Mouse (Mus musculus) E14TG2a.4 (cell line): ENCODE measurements around the gene Cyp4a32.
"Not testable (repeated sequence)": the region's sequence is repeated elsewhere in the genome, so short reads cannot be mapped to it uniquely, and the experiment has no call there.

Experiments
- CTCF ChIP-seq: conservative IDR thresholded peaks from 2 replicates; pipeline ENCODE4 v1.5.1; 2014; ENCODE audit warnings: low read length
- NANOG ChIP-seq: IDR thresholded peaks from 2 replicates; pipeline ENCODE4 v1.6.1; 2014; ENCODE audit warnings: borderline replicate concordance, low read length, mixed read lengths
- POU5F1 ChIP-seq: IDR thresholded peaks from 2 replicates; pipeline ENCODE4 v1.6.1; 2014; ENCODE audit warnings: low read length, borderline replicate concordance

DNA sequence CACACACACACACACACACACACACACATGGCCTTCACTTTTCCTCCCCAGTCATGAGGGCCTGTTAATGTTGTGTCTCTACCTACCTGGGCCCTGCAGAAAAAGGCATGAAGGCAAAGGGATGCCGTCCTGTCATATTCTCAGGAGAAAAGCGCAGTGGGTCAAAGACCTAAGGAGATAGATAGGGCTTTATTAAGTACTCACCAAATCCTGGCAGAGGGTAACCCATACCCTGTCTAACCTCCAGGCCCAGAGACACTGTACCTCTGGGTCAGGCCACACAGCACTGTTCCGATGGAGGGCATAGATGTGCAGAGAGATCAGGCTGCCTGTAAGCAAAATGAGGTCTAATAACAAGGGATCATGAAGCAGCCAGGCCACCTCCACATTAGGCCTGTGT, 24.8 kb downstream of the Cyp4a32 start:
- not testable (repeated sequence) for TF ChIP-seq CTCF, NANOG, POU5F1
